Mouse (Mus musculus) CH12.LX (cell line): ENCODE results near the gene Nrg3. TPM values are rescaled to one million over a fixed set of nuclear protein-coding genes. Genes with fewer than 3 reads are reported as not detected.

Source experiments
- DNase-seq: peaks from one replicate; pipeline ENCODE4 v3.0.0-alpha.2; 2013; ENCODE audit errors: extremely low read depth
- H3K27ac ChIP-seq: 2 replicates; pipeline ENCODE4 v1.5.1; 2012; ENCODE audit warnings: low read depth, mild to moderate bottlenecking, control low read depth, moderate library complexity; ENCODE audit not compliant: insufficient read depth
- H3K27me3 ChIP-seq: replicated peaks from 2 replicates; pipeline ENCODE3; 2012; ENCODE audit warnings: inconsistent platforms
- H3K36me3 ChIP-seq, 2 experiments: replicated peaks in 1 of 2; 2 replicates each; pipeline versions ENCODE3 to v1.6.1; 2012; ENCODE audit warnings: inconsistent platforms in 1 of 2, low read length in 1 of 2, mild to moderate bottlenecking in 1 of 2, mixed read lengths in 1 of 2, moderate library complexity in 1 of 2; ENCODE audit not compliant: control insufficient read depth in 1 of 2, insufficient read depth in 1 of 2
- H3K4me1 ChIP-seq, 2 experiments: 2 replicates each; pipeline ENCODE4 v1.6.1; 2012; ENCODE audit warnings: inconsistent platforms in 1 of 2, moderate library complexity in 1 of 2; ENCODE audit not compliant: insufficient read depth in 2 of 2, control insufficient read depth in 1 of 2
- H3K4me2 ChIP-seq: 2 replicates; pipeline ENCODE4 v1.6.1; 2012; ENCODE audit warnings: low read depth, mild to moderate bottlenecking, control low read depth; ENCODE audit not compliant: poor library complexity, insufficient read depth, severe bottlenecking
- H3K4me3 ChIP-seq, 3 experiments: fragments of 150-350 bp in 1 of 3; sonication (generic) in 1 of 3; replicated peaks in 1 of 3; 2 replicates each; pipeline versions ENCODE3 to v1.5.1; 2011 to 2012; ENCODE audit warnings: low read depth in 2 of 3, low read length in 2 of 3, mild to moderate bottlenecking in 2 of 3, moderate library complexity in 2 of 3, control low read depth in 1 of 3, improper control_type of control experiment in 1 of 3, inconsistent platforms in 1 of 3, mixed read lengths in 1 of 3; ENCODE audit not compliant: poor library complexity in 1 of 3
- H3K79me2 ChIP-seq: replicated peaks from 2 replicates; pipeline ENCODE4 v1.6.1; 2012; ENCODE audit warnings: mild to moderate bottlenecking, moderate library complexity; ENCODE audit not compliant: control insufficient read depth, poor library complexity, insufficient read depth, severe bottlenecking; ENCODE audit errors: extremely low read depth
- H3K9ac ChIP-seq: 2 replicates; pipeline ENCODE4 v1.6.1; 2012; ENCODE audit warnings: low read depth, mild to moderate bottlenecking, control low read depth, moderate library complexity; ENCODE audit not compliant: insufficient read depth
- H3K9me3 ChIP-seq: replicated peaks from 2 replicates; pipeline ENCODE3; 2012; ENCODE audit warnings: low read length, inconsistent platforms, mixed read lengths
- CHD1 ChIP-seq: IDR thresholded peaks from 2 replicates; pipeline ENCODE4 v1.6.1; 2012; ENCODE audit warnings: low read depth, low read length, improper control_type of control experiment, inconsistent platforms
- CHD2 ChIP-seq: IDR thresholded peaks from 2 replicates; pipeline ENCODE4 v1.6.1; 2011; ENCODE audit warnings: low read length, improper control_type of control experiment
- CTCF ChIP-seq, 2 experiments: IDR thresholded peaks in 1 of 2; conservative IDR thresholded peaks in 1 of 2; 2 replicates each; pipeline ENCODE4 v1.5.1; 2011 to 2012; ENCODE audit warnings: low read depth in 2 of 2, low read length in 2 of 2, improper control_type of control experiment in 1 of 2, inconsistent platforms in 1 of 2, mild to moderate bottlenecking in 1 of 2, moderate library complexity in 1 of 2
- E2F4 ChIP-seq: IDR thresholded peaks from 2 replicates; pipeline ENCODE4 v1.6.1; 2011; ENCODE audit warnings: low read depth, low read length, improper control_type of control experiment; ENCODE audit not compliant: insufficient replicate concordance
- ETS1 ChIP-seq: conservative IDR thresholded peaks from 2 replicates; pipeline ENCODE4 v1.6.1; 2012; ENCODE audit warnings: low read depth, mild to moderate bottlenecking, inconsistent platforms, low read length, improper control_type of control experiment, moderate library complexity
- GABPA ChIP-seq: IDR thresholded peaks from 2 replicates; pipeline ENCODE4 v1.6.1; 2012; ENCODE audit warnings: low read depth, low read length, improper control_type of control experiment, inconsistent platforms; ENCODE audit not compliant: insufficient replicate concordance
- HCFC1 ChIP-seq: IDR thresholded peaks from 2 replicates; pipeline ENCODE4 v1.6.1; 2012; ENCODE audit warnings: low read depth, mild to moderate bottlenecking, inconsistent platforms, low read length, improper control_type of control experiment
- IRF4 ChIP-seq: IDR thresholded peaks from 2 replicates; pipeline ENCODE4 v1.6.1; 2014; ENCODE audit warnings: low read depth, mild to moderate bottlenecking, inconsistent platforms, low read length, improper control_type of control experiment
- JUND ChIP-seq: conservative IDR thresholded peaks from 2 replicates; pipeline ENCODE4 v1.6.1; 2011; ENCODE audit warnings: low read depth, low read length, improper control_type of control experiment
- MAFK ChIP-seq: IDR thresholded peaks from 2 replicates; pipeline ENCODE4 v1.6.1; 2011; ENCODE audit warnings: low read length, improper control_type of control experiment; ENCODE audit not compliant: insufficient replicate concordance
- MAX ChIP-seq: IDR thresholded peaks from 2 replicates; pipeline ENCODE4 v1.6.1; 2011; ENCODE audit warnings: low read length, improper control_type of control experiment
- MXI1 ChIP-seq: IDR thresholded peaks from 2 replicates; pipeline ENCODE4 v1.6.1; 2011; ENCODE audit warnings: mild to moderate bottlenecking, low read depth, low read length, improper control_type of control experiment
- NELFE ChIP-seq: IDR thresholded peaks from 2 replicates; pipeline ENCODE4 v1.6.1; 2011; ENCODE audit warnings: low read depth, low read length, improper control_type of control experiment
- NRF1 ChIP-seq: IDR thresholded peaks from 2 replicates; pipeline ENCODE4 v1.6.1; 2014; ENCODE audit warnings: low read depth, mild to moderate bottlenecking, inconsistent platforms, low read length, improper control_type of control experiment, moderate library complexity
- POLR2A ChIP-seq: IDR thresholded peaks from 2 replicates; pipeline ENCODE4 v1.6.1; 2011; ENCODE audit warnings: low read depth, mild to moderate bottlenecking, improper control_type of control experiment, low read length
- RCOR1 ChIP-seq: conservative IDR thresholded peaks from 2 replicates; pipeline ENCODE4 v1.6.1; 2012; ENCODE audit warnings: low read depth, mild to moderate bottlenecking, inconsistent platforms, low read length, improper control_type of control experiment
- SIN3A ChIP-seq: IDR thresholded peaks from 2 replicates; pipeline ENCODE4 v1.6.1; 2012; ENCODE audit warnings: low read length, improper control_type of control experiment, inconsistent platforms
- TBP ChIP-seq: conservative IDR thresholded peaks from 2 replicates; pipeline ENCODE4 v1.6.1; 2011; ENCODE audit warnings: low read depth, low read length, improper control_type of control experiment
- TCF12 ChIP-seq: IDR thresholded peaks from 2 replicates; pipeline ENCODE4 v1.6.1; 2014; ENCODE audit warnings: low read depth, mild to moderate bottlenecking, inconsistent platforms, low read length, improper control_type of control experiment
- UBTF ChIP-seq: IDR thresholded peaks from 2 replicates; pipeline ENCODE4 v1.6.1; 2012; ENCODE audit warnings: low read depth, mild to moderate bottlenecking, inconsistent platforms, low read length, improper control_type of control experiment, moderate library complexity
- USF1 ChIP-seq: IDR thresholded peaks from 2 replicates; pipeline ENCODE4 v1.6.1; 2014; ENCODE audit warnings: low read depth, mild to moderate bottlenecking, inconsistent platforms, low read length, improper control_type of control experiment
- ZMIZ1 ChIP-seq: IDR thresholded peaks from 2 replicates; pipeline ENCODE4 v1.6.1; 2012; ENCODE audit warnings: low read depth, mild to moderate bottlenecking, inconsistent platforms, low read length, improper control_type of control experiment
- ZNF384 ChIP-seq: IDR thresholded peaks from 2 replicates; pipeline ENCODE4 v1.6.1; 2012; ENCODE audit warnings: low read depth, low read length, improper control_type of control experiment, inconsistent platforms
- dilution Hi-C: fragments of 300-500 bp; cut with MboI; formaldehyde crosslinking; loops from 2 replicates; pipeline ENCODE4 v1.14.3; 2020; ENCODE audit warnings: low sequenced_read_pairs; ENCODE audit not compliant: extremely low pct_unique_long_range_greater_than_20kb, extremely low pct_ligation_motif_present
- in situ Hi-C: fragments of 300-500 bp; cut with MboI; formaldehyde crosslinking; loops from 3 replicates; pipeline ENCODE4 v1.14.3; 2019; ENCODE audit warnings: low sequenced_read_pairs, low pct_ligation_motif_present, low pct_unique_long_range_greater_than_20kb, mixed read lengths
- polyA plus RNA-seq: library from polyadenylated mRNA; unstranded; fragments of >175 nt; gene quantifications from 2 replicates; pipeline ENCODE4 v1.2.1, GENCODE M21; 2012; ENCODE audit warnings: low read depth; ENCODE audit not compliant: insufficient read length
- total RNA-seq, 2 experiments: library from RNA; depleted of rRNA; stranded (reverse); fragments of 300-350 nt in 1 of 2; fragments of >200 nt in 1 of 2; gene quantifications; 2 replicates each; pipeline ENCODE4 v1.2.3; 2012 to 2014

Gene Nrg3
- total and polyA plus RNA-seq, 3 experiments = not detected

- Histone ChIP-seq H3K4me1 (no peaks in the 10 kb centered on the region), H3K4me2 (no peak overlapping the region), H3K79me2 (no peaks in the 10 kb centered on the region), H3K9ac (no peak overlapping the region), H3K4me3 (no peak overlapping the region), H3K27me3 (no peaks in the 10 kb centered on the region), H3K36me3 (no peaks in the 10 kb centered on the region), H3K27ac (no peak overlapping the region), H3K9me3 (peaks cover 20% of the 10 kb centered on the region)
- dilution Hi-C loops (no loop called here), in situ Hi-C loops (no loop called here)
- TF ChIP-seq ZMIZ1 (no peak), CHD2 (no peak), NELFE (no peak), ETS1 (no peak), CHD1 (no peak), NRF1 (no peak), USF1 (no peak), E2F4 (no peak), MAFK (no peak), HCFC1 (no peak), TBP (no peak), CTCF (conservative IDR thresholded peaks at IDR 0.05 in 1 of 2, IDR thresholded peaks at IDR 0.05 in 1 of 2; ENCODE audit: low read depth in 2 of 2, low read length in 2 of 2) (no peak), GABPA (no peak), IRF4 (no peak)
- no peak for DNase-seq
These were observed 438.4 kb downstream of the Nrg3 start for GRCm38 (mm10) chr14:39034482-39034881.

DNA sequence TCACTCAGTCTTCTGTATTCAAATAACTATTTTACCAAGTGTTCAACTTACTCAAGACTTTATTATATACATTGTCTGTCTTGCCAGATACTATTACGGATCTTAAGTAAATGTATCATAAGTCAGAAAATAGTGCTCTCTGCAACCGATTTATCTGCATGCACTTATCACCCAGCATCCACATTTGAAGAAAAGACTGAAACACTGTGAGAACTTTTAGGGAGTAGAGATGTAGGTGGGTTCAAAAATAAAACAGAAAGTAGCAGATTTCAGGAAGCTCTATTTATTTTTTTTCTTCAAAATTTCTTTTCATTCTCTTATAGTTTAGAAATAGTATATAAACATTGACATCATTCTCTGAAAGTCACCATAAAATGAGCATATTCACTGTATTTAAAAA, 449.8 kb downstream of the Nrg3 start:
- Histone ChIP-seq H3K9ac (no peak overlapping the region), H3K4me3 (no peak overlapping the region), H3K27ac (no peak overlapping the region), H3K27me3 (no peaks in the 10 kb centered on the region), H3K4me2 (no peak overlapping the region), H3K79me2 (no peaks in the 10 kb centered on the region), H3K36me3 (no peaks in the 10 kb centered on the region), H3K4me1 (no peaks in the 10 kb centered on the region), H3K9me3 (peaks cover 22% of the 10 kb centered on the region)
- in situ Hi-C loops (no loop called here), dilution Hi-C loops (no loop called here)
- DNase-seq = no peak
- TF ChIP-seq UBTF (no peak), TCF12 (no peak), CTCF (conservative IDR thresholded peaks at IDR 0.05 in 1 of 2, IDR thresholded peaks at IDR 0.05 in 1 of 2; ENCODE audit: low read depth in 2 of 2, low read length in 2 of 2) (no peak), HCFC1 (no peak), RCOR1 (no peak), MAX (no peak), POLR2A (no peak), JUND (no peak), MXI1 (no peak), ZNF384 (no peak), CHD1 (no peak), SIN3A (no peak)
